Mouse (Mus musculus) embryo, embryonic 11 days (tissue): Measurements from ENCODE around the gene Tmem252.

ENCODE experiments used
- DNase-seq: peaks from one replicate; pipeline ENCODE4 v3.0.0-alpha.2; 2015

The Tmem252 gene

DNA sequence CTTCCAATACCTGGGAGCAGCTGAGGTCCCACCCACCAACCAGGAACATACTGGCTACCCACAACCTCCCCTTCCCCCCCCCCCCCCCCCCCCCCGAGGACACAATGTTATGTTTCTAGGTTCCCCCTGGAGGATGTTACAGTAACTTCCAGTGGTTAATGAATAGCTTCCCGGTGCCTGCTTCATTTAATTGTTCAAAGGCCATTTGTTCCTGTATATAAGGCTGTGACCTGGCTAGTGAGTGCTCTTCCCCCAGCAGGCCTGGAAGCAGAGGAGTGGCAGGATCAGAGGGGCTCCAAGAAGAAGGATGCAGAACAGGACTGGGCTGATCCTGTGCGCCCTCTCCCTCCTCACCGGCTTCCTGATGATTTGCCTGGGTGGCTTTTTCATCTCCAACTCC, at the start of gene Tmem252:
Tmem252 (plus strand) TSS at position 247 of the 400 bp plus-strand sequence.
- no peak for DNase-seq

DNA sequence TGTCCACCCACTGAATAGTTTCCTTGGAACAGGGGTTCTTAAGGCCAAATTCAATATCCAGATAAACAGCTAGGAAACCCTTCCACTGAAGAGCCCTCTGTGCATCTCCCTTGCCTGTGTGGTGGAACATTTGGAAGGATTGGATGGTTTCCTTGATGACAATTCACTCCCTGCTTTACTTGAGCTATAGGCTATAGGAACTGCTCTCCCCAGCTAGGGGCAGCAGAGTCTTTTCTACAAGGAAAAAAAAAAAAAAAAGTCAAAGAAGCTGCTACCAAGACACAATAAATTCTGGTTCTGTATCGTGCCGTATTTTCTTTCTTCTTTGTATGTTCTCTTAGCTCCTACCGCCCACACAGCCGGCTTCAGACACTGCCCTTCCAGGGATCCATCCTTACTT, 45.8 kb upstream of the Tmem252 start:
- DNase-seq, result no peak

DNA sequence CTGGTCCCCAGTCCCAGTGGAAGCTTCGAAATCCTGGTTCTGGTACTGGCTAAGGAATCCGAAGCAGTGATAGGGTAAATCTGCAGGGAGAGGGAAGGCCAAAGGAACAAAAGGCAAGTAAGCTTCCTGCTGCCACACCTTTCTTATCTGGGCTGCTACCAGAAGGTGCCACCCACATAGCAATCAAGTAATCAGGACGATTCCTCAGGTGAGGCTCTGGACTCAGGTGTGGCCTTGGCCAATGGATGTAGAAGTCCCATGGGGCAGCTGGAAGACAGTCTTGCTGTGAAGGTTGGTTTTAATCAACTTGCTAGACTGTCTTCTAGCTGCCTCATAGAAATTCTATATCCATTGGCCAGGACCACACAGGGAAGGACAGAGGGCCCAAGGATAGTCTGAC, 40.8 kb upstream of the Tmem252 start:
- DNase-seq, result no peak

DNA sequence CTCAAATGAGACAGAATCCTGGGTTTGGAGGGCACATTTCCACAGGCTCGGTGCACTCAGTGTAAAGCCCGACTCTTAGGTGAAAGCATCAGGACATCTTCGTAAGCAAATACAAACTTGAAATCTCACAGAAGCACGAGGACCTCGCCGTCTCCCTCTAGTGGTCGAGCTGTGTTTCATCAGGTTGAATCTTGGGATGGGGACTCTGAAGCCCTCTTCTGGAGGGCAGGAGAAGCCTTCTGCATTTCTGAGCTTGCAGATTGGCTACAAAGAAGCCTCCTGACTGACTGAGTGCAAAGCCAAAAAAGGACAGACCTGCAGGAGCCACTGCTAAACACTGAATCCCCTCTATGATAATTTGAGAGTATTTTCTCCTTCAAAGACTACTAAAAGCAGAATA, 39.2 kb upstream of the Tmem252 start:
- peak; percentile 80 for DNase-seq

DNA sequence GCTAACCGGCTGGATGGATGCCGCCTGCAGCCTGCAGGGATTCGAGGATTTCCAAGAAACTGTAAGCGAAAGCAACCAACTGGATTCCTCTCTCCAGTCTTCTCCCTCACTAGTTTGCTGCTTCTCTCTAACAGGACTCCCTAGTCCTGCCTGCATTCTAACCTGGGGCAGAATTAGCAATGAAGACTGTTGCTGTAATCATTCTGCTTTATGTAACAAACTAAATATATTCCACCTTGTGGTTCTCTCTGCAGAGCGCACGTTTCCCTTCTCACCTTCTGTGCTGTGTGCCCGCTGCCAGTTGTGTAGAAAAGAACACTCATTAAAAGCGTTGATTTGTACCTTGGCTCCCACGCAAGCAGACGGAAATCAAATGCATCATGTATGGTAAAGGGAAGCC, 37.2 kb upstream of the Tmem252 start:
- no peak for DNase-seq

DNA sequence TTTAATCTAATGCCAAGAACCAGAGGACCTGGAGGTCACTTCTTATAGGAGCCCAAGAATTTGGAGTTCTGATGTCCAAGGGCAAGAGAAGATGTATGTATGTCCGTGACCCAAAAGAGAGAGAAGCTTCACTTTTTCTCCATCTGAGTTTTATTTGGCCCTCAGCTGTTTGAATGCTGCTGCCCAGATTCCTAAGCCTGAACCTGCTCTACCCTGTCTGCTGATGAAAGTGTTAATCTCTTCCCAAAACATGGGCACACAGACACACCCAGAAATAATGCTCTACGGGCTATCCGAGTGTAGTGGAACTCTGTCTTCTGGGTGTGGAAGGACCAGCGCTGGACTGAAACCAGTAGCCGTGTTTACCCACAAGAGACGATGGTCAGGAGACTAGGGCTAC, 35.8 kb upstream of the Tmem252 start:
- no peak for DNase-seq

DNA sequence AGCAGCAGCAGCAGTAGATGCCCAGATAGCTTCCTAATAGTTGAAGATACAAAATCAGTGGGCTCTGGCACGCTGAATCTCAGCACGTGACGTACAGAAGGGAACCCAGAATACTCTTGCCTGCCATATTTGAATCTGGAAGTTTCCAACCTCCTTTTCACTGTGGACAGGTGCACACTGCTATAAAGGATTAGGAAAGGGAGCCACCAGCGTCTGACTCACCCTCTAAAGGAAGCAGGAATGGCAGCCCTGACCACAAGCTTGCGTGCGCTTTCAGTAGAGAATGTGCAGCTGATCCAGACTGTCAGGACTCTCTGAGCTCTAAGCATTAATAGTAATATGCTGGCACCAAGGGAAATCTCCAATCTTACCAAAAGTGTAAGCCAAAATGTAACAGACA, 32.8 kb upstream of the Tmem252 start:
- DNase-seq, result no peak

DNA sequence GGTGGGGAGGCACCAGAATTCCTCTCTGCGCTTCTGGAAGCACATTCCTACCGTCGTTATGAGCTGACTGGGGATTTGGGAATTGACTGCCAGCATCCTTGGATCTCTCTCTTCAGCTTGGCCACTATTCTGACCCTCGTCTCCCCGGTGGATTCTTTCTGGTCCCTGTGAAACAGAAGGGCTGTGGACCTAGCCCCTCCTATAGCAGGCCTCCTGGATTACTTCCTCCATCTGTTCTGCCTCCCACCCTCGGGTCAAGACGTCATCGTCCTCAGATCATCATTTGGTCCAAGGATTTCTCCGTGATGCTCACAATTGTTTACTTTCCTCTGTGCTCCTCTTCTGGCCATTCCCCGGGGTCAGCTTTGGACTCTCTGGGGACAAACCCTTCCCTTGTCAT, 28.8 kb upstream of the Tmem252 start:
- DNase-seq, result no peak

DNA sequence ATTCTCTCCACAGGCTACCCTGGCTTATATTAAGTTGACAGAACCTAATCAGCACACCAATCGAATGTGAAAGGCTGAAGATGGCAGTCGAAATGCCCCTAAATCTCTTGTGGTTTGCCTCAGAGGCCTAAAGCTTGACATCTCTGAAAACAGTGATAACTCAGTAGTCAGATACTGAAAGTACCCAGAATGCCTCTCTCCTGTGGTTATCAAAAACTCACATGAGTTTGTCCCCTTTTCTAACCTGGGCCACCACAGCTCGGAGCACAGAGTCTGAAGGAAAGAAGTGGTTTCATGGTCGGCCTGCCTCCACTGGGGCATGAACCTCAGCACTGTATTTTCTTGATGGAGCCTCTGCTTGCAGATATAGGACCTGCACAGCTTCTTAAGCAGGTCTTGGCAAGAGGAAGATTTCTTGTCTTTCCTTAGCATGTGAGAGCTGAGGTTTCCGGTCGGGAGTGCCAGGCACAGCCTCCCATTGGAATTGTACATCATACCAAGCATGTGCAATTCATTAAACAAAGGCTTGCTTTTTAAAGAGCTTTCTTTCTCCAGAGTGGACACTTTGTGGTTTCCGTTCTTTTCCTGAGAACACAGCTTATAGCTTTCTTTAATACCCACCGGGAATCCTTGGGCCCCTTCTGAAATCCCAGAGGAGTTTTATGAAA, 27.5 kb upstream of the Tmem252 start:
- DNase-seq, result no peak

DNA sequence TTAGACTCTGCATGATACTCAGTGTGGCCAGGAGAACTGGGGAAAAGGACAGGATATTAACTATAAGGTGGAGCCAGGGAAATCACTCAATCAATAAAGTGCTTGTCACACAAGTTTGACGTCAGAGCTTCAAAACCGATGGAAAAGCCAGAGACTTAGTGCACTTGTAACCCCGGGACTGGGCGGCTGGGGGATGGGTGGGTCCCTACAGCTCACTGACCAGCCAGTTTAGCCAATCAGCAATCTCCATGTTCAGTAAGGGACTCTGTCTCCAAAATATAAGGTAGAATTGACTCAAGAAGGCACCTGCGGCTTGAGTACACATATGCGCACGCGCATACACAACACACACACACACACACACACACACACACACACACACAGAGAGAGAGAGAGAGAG, 25.8 kb upstream of the Tmem252 start:
- no peak for DNase-seq

DNA sequence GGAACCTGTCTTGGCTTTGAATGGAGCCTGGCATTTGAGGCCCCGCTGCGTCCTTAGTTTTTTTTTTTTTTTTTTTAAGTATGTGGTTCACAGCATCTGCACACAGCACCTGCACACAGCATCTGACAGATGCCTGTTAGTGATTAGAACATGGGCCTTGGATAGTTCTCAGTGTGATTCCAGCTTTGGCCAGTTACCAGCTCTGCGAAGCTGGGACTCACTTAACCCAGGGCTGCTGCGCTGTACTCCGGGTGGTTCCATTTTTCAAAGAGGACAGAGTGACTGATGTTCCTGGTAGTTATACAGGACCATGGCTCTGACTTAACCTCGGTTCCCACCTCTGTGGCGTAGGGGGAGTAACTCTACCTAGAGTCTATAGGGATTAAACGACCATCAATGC, 23.4 kb upstream of the Tmem252 start:
- no peak for DNase-seq

DNA sequence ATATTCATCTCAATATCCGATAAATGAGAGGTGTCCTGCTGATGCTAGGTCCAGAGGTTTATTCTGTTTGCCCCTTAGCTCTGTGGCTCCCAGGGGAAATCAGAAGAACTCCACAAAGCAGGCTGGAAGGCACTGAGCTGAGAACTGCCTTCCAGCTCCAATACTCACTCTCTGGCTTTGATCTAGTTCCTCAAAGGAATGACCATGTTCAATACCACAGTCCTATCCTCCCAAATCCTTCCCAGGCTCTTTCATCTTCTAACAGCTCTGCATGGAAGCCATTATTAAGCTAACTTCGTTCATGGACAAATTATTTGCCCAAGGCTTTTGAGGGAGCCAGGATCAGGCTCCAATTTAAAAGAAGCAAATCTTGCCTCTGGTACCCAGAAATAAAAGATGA, 22.2 kb upstream of the Tmem252 start:
- no peak for DNase-seq

DNA sequence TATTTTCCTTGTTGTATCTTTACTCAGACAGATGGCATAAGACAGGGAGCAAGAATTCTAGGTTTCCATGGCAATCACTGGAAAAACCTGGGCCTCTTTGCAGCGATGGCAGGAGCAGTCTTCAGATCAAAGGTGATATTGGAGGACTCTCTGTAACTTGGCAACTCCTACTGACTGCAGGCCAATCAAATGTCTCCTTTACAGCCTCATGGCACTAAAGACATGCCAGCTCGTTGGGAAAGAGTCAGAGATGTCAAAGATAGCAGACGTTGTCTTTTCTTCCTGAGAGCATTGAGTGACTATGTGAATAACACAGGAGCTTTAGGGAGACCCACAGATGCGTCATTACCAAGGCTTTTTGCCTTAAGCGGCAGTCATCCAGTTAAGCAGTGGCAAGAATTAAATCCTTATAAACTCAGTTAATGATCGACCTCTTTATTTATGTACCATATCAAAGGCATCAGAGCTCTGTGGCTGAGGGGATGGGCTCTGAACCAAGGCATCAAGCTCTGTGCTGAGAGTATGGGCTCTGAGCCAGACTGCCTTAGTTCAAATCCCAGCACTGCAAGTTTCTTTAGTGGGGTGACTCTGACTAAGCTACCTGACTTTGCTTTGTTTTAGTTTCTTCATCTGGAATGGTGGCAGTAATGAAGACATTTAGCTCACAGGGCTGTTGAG, 21.3 kb upstream of the Tmem252 start:
- DNase-seq, result no peak

DNA sequence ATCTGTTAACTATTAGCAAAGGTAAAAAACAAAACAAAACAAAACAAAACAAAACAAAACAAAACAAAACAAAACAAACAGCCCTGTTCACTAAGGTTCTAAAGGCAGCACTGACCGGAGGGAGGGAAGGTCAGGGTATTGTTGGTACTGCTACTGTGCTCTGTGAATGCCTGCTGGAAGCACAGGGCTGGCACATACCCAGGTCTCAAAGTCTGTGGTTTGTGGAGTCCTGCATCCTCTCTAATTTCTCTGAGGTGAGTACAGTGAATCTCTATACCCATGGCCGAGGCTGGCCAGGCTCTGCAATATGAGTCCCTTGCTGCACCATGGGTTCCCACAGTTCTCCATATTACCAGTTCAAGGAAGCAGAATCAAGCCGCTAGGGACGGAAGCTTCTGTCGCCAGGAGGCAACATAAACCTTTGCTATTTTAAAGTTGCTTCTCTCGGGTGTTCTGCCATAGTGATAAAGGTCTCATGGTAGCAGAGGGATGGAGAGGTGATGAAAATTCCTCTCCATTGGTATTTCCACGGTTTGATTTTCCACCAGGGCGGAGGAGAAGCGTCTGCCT, 20.5 kb upstream of the Tmem252 start:
- no peak for DNase-seq

DNA sequence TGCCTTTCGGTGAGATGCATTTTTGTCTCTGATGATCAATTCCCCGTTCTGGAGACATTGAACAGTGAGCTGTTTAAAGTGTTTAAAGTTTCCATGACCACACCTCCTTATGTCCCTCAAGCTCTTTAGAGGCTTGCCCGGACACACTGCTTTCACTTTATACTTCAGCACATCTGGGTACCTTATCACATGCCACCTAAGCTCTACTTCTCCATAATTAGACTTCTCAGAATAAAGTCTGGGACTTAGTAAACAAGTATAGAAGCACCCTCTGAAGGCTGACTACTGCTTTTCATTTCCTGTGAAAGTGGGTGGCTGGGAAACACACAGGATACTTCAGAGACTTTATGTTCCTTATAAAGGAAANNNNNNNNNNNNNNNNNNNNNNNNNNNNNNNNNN, 16.8 kb upstream of the Tmem252 start:
- DNase-seq, result no peak

DNA sequence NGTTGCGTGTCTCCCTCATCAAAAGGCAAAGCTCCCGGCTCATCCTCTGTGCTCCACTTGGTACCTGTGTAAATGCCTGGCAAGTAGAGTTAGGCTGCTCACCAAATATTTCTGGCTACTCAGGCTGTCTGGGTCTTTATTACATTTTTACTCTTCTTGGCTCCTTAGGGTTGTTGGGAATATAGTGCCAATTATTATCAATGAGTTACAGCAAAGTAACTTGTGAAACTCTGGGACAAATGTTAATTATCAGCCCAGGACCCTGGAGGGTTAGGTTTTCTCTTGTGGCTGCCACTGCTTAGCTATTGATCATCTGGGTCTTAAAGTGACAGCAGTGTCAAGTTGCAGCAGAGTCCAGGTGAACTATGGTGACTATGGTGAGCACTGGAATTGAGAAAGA, 11.5 kb upstream of the Tmem252 start:
- no peak for DNase-seq

DNA sequence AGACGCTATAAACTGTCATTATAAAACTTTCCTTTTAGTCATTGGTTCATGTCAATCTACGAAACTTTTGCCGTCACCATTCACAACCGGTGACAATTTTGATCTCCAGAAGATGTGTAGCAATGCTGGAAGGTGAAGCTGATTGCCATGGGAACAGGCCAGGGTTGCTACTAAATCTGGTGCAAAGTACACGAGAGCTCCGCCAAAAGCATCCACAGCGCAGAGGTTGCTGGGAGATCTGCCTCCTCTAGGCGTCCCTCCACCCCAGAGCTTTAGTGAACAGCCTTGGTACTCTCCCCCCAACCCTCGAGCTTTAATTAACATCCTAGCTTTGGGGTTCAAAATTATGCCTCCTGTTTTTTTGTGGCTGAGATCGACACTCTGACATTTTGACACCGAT, 8.0 kb upstream of the Tmem252 start:
- no peak for DNase-seq

DNA sequence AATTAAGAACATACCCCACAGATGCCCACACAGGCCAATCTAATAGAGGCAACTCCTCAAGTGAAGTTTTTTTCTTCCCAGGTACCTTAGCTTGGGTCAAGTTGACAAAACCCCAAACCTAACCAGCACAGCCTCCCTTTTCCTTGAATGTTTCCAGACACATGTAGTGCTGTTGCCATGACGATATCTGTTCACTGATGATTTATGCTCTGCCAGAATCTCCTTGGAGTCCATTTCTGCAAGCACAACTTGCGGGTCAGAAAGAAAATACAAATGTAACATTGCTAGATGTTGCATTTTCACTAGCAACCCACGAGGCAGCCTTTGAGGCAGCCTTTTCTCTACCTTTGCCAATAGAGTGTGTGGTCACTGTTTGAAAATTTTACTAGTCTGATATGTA, 6.3 kb upstream of the Tmem252 start:
- DNase-seq, result peak; percentile 38

DNA sequence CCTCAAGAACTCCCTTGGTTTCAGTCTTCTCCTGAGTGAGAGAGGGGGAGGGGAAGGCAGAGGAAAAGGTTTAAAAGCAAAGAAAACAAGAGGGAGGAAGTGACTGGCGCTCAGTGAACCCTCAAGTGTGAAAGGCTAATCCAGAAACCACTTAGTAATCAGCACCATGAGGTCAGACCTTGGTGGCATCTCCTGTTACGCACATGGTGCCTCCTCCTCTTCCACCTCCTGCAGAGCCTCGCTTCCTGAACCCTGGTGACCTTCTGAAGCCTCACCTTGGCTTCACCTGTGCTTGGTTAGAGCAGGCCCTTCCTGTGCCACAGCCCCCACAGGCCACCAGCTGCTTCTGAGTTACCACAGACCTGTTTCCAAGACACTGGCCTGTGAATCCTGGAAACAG, 2.2 kb upstream of the Tmem252 start:
- no peak for DNase-seq

DNA sequence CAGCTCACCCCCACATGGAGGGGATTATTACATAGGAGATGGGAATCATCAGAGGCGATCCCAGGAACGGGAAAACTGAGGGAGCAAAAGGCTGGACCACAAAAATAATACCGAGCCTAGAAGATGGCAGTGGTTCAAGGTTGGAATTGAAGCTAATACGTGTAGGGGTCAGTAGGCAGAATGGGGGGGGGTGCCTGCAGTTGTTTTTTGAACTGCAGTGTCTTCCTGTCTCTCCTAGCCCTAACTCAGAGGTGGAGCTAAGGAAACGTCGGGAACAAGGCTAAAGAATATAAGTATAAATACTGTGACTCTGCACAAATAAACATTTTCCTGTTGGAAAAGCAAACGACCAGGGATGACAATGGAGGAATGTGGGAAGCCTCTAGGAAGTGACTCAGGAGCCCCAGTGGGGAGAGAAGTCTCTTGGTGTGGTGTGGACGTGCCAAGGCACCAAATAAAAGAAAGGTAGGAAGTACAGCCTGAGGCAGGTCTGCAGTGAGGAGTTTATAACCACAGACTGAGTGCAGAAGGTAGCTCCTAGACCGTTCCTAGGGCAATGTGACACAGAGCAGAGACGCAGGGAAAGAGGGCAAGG, 1.3 kb upstream of the Tmem252 start:
- DNase-seq, result no peak

DNA sequence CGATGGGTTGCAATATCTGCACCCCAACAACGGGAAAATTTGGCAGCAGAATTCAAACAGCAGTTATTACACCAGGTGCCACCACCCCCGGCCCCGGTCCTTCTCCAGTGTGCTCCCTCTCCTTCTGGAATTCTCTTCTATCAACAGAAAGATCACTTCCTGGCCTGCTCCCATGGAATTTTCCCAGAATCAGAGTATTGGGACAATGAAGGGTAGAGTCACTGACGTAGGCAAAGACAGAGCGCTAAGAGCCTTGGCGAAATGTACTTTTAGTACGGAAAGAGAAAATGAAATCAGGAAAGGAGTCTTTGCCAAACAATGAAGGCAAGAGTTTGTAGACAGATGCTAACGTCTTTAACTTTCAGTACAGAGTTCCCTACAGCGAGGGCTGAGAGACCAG, 477 bp upstream of the Tmem252 start:
- DNase-seq, result no peak

DNA sequence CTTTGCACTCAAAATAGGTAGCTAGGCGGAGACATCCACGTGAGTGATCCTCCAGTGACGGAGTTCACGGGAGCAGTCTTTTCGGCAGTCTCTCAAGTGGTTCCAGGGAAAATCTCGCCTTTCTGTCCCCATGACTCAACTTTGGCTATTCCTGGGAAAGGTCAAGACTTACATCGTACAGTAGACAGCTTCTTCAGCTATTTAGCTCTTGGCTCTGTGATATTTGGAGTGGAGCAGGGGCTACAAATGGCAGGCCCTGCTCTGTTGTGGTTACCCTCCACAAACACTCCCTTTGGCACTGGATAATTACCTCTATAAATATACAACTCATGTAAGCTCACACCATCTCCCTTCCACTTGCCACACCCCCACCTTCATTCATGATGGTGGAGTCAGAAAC, 2.6 kb downstream of the Tmem252 start:
- no peak for DNase-seq

DNA sequence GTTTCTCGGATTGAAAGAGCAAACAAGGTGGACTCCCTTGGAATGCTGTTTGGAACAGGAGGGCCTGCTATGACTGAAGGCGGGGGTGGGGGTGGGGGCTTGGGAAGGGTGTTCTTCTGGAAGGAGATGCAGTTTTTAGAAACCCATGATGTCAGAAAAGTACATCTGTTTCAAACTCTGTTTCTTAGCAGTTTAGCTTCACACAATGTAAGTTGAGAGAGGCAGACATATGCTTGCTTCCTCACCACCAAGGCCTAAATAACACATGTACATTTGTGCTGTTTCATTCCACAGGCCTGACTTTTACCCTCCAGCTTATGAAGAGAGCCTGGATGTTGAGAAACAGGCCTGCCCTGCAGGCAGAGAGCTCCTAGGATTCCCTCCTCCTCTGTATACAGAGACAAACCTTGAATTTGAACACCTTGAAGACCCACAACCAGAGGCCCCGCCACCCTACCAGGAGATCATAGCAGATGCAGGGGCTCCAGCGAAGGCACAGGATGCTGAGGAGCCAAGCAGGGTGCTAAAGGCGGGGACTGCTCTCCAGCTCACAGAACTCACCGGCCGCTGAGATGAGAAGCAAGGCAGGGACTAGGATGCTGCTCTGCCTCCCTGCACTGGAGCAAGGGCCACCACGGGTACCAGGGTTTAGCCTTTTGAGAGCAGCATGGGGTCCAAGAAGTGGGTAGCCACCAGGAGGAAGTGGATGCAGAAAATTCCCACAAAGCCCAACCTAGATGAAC, 3.6 kb downstream of the Tmem252 start:
- no peak for DNase-seq
